Mouse (Mus musculus) urinary bladder, adult 2 months (tissue): ENCODE measurements around the gene Dgki. TPM values are rescaled to one million over a fixed set of nuclear protein-coding genes. Genes with fewer than 3 reads are reported as not detected.

Experiments used
- DNase-seq: peaks from one replicate; pipeline ENCODE4 v3.0.0; 2022; ENCODE audit warnings: low spot score
- polyA plus RNA-seq: library from polyadenylated mRNA; depleted of rRNA; stranded (reverse); fragments of >200 nt; gene quantifications from 2 replicates; pipeline ENCODE4 v1.2.3, GENCODE M21; 2012

Dgki gene
- polyA plus RNA-seq, 1 experiment, result 1.5 TPM

GRCm38 (mm10) chr6:37297744-37298482, 2.1 kb downstream of the Dgki start:
- no peak for DNase-seq

- no peak for DNase-seq
These were observed 7.9 kb downstream of the Dgki start for GRCm38 (mm10) chr6:37292068-37292467.

- DNase-seq, result no peak
These were observed 8.8 kb downstream of the Dgki start for GRCm38 (mm10) chr6:37291171-37291570.

- no peak for DNase-seq
These were observed 9.3 kb downstream of the Dgki start for GRCm38 (mm10) chr6:37290691-37291090.

GRCm38 (mm10) chr6:37286134-37286533, 13.8 kb downstream of the Dgki start:
- no peak for DNase-seq

- DNase-seq, result no peak
These were observed 15.1 kb downstream of the Dgki start for GRCm38 (mm10) chr6:37284879-37285278.

- no peak for DNase-seq
These were observed 16.6 kb downstream of the Dgki start for GRCm38 (mm10) chr6:37283336-37283735.

GRCm38 (mm10) chr6:37282659-37283058, 17.3 kb downstream of the Dgki start:
- DNase-seq, result no peak

GRCm38 (mm10) chr6:37276834-37277715, 22.9 kb downstream of the Dgki start:
- DNase-seq, result no peak

- DNase-seq, result no peak
These were observed 23.8 kb downstream of the Dgki start for GRCm38 (mm10) chr6:37276181-37276580.

GRCm38 (mm10) chr6:37270905-37271591, 28.9 kb downstream of the Dgki start:
- DNase-seq, result no peak

GRCm38 (mm10) chr6:37268589-37268988, 31.4 kb downstream of the Dgki start:
- no peak for DNase-seq

- DNase-seq, result no peak
These were observed 32.0 kb downstream of the Dgki start for GRCm38 (mm10) chr6:37267952-37268351.

- DNase-seq, result no peak
These were observed 37.5 kb downstream of the Dgki start for GRCm38 (mm10) chr6:37262486-37262885.

- no peak for DNase-seq
These were observed 38.6 kb downstream of the Dgki start for GRCm38 (mm10) chr6:37261236-37261852.

GRCm38 (mm10) chr6:37258662-37259061, 41.3 kb downstream of the Dgki start:
- DNase-seq, result no peak

- DNase-seq, result no peak
These were observed 45.8 kb downstream of the Dgki start for GRCm38 (mm10) chr6:37254144-37254543.

- no peak for DNase-seq
These were observed 47.4 kb downstream of the Dgki start for GRCm38 (mm10) chr6:37252536-37252935.

- DNase-seq, result no peak
These were observed 49.3 kb downstream of the Dgki start for GRCm38 (mm10) chr6:37250671-37251070.

GRCm38 (mm10) chr6:37245757-37246156, 54.2 kb downstream of the Dgki start:
- DNase-seq, result no peak

- DNase-seq, result no peak
These were observed 55.9 kb downstream of the Dgki start for GRCm38 (mm10) chr6:37244074-37244473.

GRCm38 (mm10) chr6:37242769-37243121, 57.2 kb downstream of the Dgki start:
- DNase-seq, result no peak
